Mouse (Mus musculus) C2C12 (cell line): ENCODE results near the gene Oxld1.

ENCODE experiments used
- CEBPB ChIP-seq: IDR thresholded peaks from one replicate; pipeline ENCODE4 v1.6.1; 2011; ENCODE audit warnings: low read depth, mild to moderate bottlenecking, control low read depth, moderate library complexity
- CTCF ChIP-seq: IDR thresholded peaks from one replicate; pipeline ENCODE4 v1.5.1; 2011; ENCODE audit not compliant: control insufficient read depth, insufficient read depth, insufficient read length

DNA sequence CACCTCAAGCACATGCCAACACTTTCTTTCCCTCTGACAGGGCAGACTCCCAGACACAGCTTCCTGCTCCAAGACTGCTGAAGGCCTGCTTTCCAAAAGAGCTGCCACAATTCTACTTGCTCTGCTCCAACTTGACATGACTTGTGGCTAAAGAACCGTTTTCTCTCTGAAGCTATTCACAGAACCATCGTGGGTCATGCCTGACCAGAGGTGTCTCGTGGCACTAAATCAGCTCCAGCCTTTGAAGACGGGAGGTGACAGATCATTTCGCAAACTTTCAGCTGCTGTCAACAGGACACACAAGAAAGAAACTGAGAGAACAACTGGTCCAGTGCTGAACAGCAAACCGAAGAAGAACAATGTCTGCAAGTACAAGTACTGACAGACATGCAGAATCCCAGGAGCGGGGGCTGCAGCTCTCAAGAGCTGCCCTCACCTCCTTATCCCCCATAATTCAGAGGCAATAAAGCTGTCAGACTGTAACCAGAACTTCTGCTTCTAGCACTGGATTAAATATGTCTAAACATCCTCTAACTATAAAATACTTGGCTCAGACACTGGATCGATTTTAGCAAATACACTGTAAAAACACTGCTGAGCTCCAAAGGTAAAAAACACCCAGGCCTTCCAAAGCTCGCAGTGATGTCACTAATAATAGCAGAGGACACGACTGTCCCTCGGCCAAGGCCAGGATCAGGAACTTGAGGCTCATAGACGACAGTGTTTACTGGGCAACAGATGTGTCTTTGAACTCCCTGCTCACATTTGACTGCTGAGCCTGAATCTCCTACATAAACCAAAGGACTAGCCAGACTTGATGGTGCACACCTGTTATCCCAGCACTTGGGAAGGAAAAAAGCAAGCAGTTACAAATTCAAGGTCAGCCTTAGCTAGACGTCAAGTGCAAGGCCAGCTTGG, 35.0 kb downstream of the Oxld1 start:
- TF ChIP-seq CTCF: no peak
- no peak for TF ChIP-seq CEBPB
